Mouse (Mus musculus): Measurements from ENCODE around the gene Polh. TPM values are rescaled to one million over a fixed set of nuclear protein-coding genes. Genes with fewer than 3 reads are reported as not detected.

Polh gene
- polyA plus RNA-seq, 1 experiment: 1.7 TPM

GRCm38 (mm10) chr17:46126608-46127007, 75.8 kb downstream of the Polh start:
- H3K4me1 ChIP-seq (ENCODE audit: control insufficient read depth, insufficient read depth, insufficient read length, low read length): no peaks in the 10 kb centered on the region
- no peaks in the 10 kb centered on the region for H3K27me3 ChIP-seq (ENCODE audit: control insufficient read depth, insufficient read depth, low read length)
- H3K27ac ChIP-seq (ENCODE audit: insufficient read depth, low read depth, low read length): no peak overlapping the region
- H3K4me3 ChIP-seq (ENCODE audit: low read depth, low read length): no peak overlapping the region
- TF ChIP-seq POLR2A (IDR thresholded peaks at IDR 0.05; ENCODE audit: low read depth, low read length) (no peak), CTCF (IDR thresholded peaks at IDR 0.05; ENCODE audit: extremely low read depth, insufficient read length, insufficient replicate concordance, low read depth, low read length) (no peak)
- 86% methylated on average over 6 of the region's 6 CpGs for WGBS
- H3K36me3 ChIP-seq (ENCODE audit: control insufficient read depth, insufficient read depth, low read length): peaks cover 65% of the 10 kb centered on the region

DNA sequence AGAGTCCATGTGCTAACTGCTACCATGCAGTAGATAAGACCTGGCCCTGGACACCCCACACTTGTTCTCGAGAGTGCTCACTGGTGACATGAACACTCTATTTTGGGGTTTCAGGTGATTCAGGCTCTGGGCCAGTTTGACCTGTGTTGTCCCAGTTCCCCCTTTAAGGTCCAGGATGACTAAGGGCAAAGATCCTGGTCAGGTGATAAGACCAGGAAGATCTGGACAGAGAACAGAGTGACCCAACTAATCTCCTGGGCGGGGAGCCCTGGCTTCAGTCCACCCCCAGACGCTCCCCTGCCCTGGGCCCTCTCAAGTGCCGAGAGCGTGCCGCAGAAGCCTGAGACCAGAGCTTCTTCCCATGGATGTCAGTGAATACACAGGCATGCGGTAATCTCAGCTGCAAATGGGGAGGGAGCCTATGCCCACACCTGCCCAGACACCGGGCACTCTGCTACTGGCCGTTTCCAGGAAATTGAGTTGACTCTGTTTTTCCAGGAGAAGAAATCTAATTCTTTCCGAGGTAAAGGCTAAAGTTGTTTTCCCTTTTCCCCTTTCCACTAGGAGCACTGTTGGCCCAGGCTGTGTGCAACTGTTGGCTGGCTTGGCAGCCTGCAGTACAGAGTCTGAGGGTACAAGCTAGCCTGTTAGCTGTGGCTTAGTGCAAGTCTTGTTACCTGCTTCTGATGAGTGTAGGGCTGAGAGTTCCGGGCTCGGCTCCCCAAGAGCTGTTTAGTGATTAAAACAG, 78.3 kb downstream of the Polh start:
- 85% methylated on average over 12 of the region's 12 CpGs for WGBS
- Histone ChIP-seq H3K36me3 (ENCODE audit: control insufficient read depth, insufficient read depth, low read length) (peaks cover 62% of the 10 kb centered on the region), H3K4me1 (ENCODE audit: control insufficient read depth, insufficient read depth, insufficient read length, low read length) (no peaks in the 10 kb centered on the region), H3K27ac (ENCODE audit: insufficient read depth, low read depth, low read length) (no peak overlapping the region), H3K27me3 (ENCODE audit: control insufficient read depth, insufficient read depth, low read length) (no peaks in the 10 kb centered on the region), H3K4me3 (ENCODE audit: low read depth, low read length) (no peak overlapping the region)
- no peak for TF ChIP-seq CTCF (IDR thresholded peaks at IDR 0.05; ENCODE audit: extremely low read depth, insufficient read length, insufficient replicate concordance, low read depth, low read length)
- no peak for TF ChIP-seq POLR2A (IDR thresholded peaks at IDR 0.05; ENCODE audit: low read depth, low read length)

DNA sequence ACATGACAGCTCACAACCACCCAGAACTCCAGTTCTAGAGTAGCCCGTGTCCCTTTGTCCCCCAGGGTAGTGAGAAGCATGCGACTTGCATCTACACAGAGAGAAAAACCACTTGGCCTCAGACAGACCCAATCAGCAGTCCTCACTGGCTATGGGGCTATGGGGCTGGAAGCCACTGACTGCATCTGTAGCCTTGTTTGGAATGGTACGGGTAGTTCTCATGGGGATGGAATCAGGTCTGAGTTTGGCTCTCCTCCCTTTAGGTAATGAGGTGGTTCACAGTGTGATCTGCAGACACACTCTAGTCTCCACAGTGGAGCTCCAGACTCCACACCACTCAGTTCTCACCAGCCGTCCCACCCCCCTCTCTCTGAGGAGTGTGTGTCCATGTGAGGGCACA, 79.2 kb downstream of the Polh start:
- H3K27ac ChIP-seq (ENCODE audit: insufficient read depth, low read depth, low read length): no peak overlapping the region
- no peak for TF ChIP-seq CTCF (IDR thresholded peaks at IDR 0.05; ENCODE audit: extremely low read depth, insufficient read length, insufficient replicate concordance, low read depth, low read length)
- no peak for TF ChIP-seq POLR2A (IDR thresholded peaks at IDR 0.05; ENCODE audit: low read depth, low read length)
- H3K27me3 ChIP-seq (ENCODE audit: control insufficient read depth, insufficient read depth, low read length): no peaks in the 10 kb centered on the region
- WGBS: 95% methylated on average over 4 of the region's 4 CpGs
- peaks cover 58% of the 10 kb centered on the region for H3K36me3 ChIP-seq (ENCODE audit: control insufficient read depth, insufficient read depth, low read length)
- H3K4me3 ChIP-seq (ENCODE audit: low read depth, low read length): no peak overlapping the region
- H3K4me1 ChIP-seq (ENCODE audit: control insufficient read depth, insufficient read depth, insufficient read length, low read length): no peaks in the 10 kb centered on the region

DNA sequence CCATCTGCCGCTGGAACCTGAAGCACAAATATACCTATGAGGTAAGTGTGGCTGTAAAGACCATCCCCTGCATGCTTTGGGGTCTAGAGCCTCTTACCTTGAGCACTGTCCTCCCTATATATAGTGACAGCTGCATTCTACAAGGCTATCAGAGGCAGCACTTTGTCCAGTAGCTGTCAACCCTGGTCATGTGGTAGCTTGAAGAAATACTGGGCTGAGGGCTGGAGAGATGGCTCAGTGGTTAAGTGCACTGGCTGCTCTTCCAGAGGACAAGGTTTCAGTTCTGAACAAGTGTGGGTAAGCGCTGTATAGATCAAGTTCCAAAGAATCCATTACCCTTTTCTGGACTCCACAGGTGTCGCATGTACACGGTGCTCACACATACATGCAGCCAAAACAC, 79.7 kb downstream of the Polh start:
- 95% methylated on average over 4 of the region's 4 CpGs for WGBS
- TF ChIP-seq CTCF (IDR thresholded peaks at IDR 0.05; ENCODE audit: extremely low read depth, insufficient read length, insufficient replicate concordance, low read depth, low read length) (no peak), POLR2A (IDR thresholded peaks at IDR 0.05; ENCODE audit: low read depth, low read length) (no peak)
- no peak overlapping the region for H3K27ac ChIP-seq (ENCODE audit: insufficient read depth, low read depth, low read length)
- no peaks in the 10 kb centered on the region for H3K4me1 ChIP-seq (ENCODE audit: control insufficient read depth, insufficient read depth, insufficient read length, low read length)
- no peak overlapping the region for H3K4me3 ChIP-seq (ENCODE audit: low read depth, low read length)
- no peaks in the 10 kb centered on the region for H3K27me3 ChIP-seq (ENCODE audit: control insufficient read depth, insufficient read depth, low read length)
- peaks cover 58% of the 10 kb centered on the region for H3K36me3 ChIP-seq (ENCODE audit: control insufficient read depth, insufficient read depth, low read length)

Other genes starting within 250 kb of the Polh start
- gene Vegfa, start 170.3 kb downstream of the Polh start, polyA plus RNA-seq (2012; rRNA removed): 108 and 177 TPM in 2 replicates
- 14.4 and 19.5 TPM in 2 replicates for gene Mrps18a, start 91.7 kb downstream of the Polh start, polyA plus RNA-seq (2012; rRNA removed)
- 3.4 and 4.3 TPM in 2 replicates for gene Rsph9, start 58.4 kb downstream of the Polh start, polyA plus RNA-seq (2012; rRNA removed)
- gene Mad2l1bp, start 49.1 kb downstream of the Polh start, polyA plus RNA-seq (2012; rRNA removed): 14.8 and 27.1 TPM in 2 replicates
- gene Gtpbp2, start 41.6 kb downstream of the Polh start, polyA plus RNA-seq (2012; rRNA removed): 92.2 and 198 TPM in 2 replicates
- gene Xpo5, start 137 bp upstream of the Polh start, polyA plus RNA-seq (2012; rRNA removed): 5.3 and 8.4 TPM in 2 replicates
- gene Polr1c, start 45.4 kb upstream of the Polh start, polyA plus RNA-seq (2012; rRNA removed): 16.2 and 24.6 TPM in 2 replicates
- gene Yipf3, start 45.4 kb upstream of the Polh start, polyA plus RNA-seq (2012; rRNA removed): 120 and 305 TPM in 2 replicates
- gene Lrrc73, start 50.9 kb upstream of the Polh start, polyA plus RNA-seq (2012; rRNA removed): 1.9 and 2.8 TPM in 2 replicates
- 43.4 and 89.2 TPM in 2 replicates for gene Tjap1, start 80.4 kb upstream of the Polh start, polyA plus RNA-seq (2012; rRNA removed)
- 0.27 and 1.0 TPM in 2 replicates for gene Dlk2, start 94.8 kb upstream of the Polh start, polyA plus RNA-seq (2012; rRNA removed)
- 28.7 and 37.5 TPM in 2 replicates for gene Abcc10, start 125.7 kb upstream of the Polh start, polyA plus RNA-seq (2012; rRNA removed)
- gene Zfp318, start 181.1 kb upstream of the Polh start, polyA plus RNA-seq (2012; rRNA removed): 1.9 and 5.8 TPM in 2 replicates
- not detected in 2 replicates for gene Crip3, start 226.3 kb upstream of the Polh start, polyA plus RNA-seq (2012; rRNA removed)
- gene Slc22a7, start 235.8 kb upstream of the Polh start, polyA plus RNA-seq (2012; rRNA removed): not detected in 2 replicates